Mouse (Mus musculus) left cerebral cortex, adult 8-10 months (tissue): Measurements from ENCODE around the gene Slc5a8. TPM values are rescaled to one million over a fixed set of nuclear protein-coding genes. Genes with fewer than 3 reads are reported as not detected.

ENCODE experiments used
- DNase-seq, 2 experiments: peaks; one replicate each; pipeline ENCODE4 v3.0.0; 2022; ENCODE audit warnings: low spot score in 2 of 2
- total RNA-seq, 4 experiments: library from RNA; stranded (reverse); gene quantifications; 2 replicates each; pipeline ENCODE4 v1.2.4; 2022

The Slc5a8 gene
- total RNA-seq, 4 experiments from 2014 or later, result 0.12 TPM; not detected in 3

GRCm38 (mm10) chr10:88978932-88979331 lies 93.1 kb downstream of the Slc5a8 start:
- DNase-seq, result no peak

Other genes with a start within 250 kb of the Slc5a8 start
- gene Spic, start 201.0 kb upstream of the Slc5a8 start, total RNA-seq, result not detected
- gene Arl1, start 155.1 kb upstream of the Slc5a8 start, total RNA-seq, result 100 to 1,000 TPM; 132 to 143 (median 142) TPM
- 10 to 100 TPM; 16.2 to 20.5 (median 18.9) TPM for gene Utp20, start 59.2 kb upstream of the Slc5a8 start, total RNA-seq